Mouse (Mus musculus) cerebellum, adult 18-20 months (tissue): ENCODE measurements around the gene Cldn10.
"Not testable (repeated sequence)": the region's sequence is repeated elsewhere in the genome, so short reads cannot be mapped to it uniquely, and the experiment has no call there.

Source experiments
- DNase-seq, 2 experiments: peaks; one replicate each; pipeline ENCODE4 v3.0.0; 2021

Cldn10 gene

DNA sequence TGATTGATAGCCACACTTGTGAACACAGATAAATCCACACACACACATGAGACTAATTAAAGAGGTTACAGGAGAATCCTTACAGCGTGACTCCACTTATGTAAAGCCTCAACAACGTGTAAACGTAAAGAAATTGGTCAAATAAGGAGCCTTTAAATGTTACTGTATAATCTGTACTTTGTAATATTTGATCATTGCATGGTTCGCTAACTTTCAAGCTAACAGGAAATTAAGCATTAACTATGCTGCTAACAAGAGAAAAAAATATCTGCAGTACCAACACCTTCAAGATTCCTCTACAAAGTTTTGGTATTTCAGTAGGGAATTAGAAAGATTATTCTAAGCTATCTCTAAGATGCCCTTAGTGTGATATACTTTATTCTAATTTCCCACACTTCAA is at the start of gene Cldn10:
Gene Cldn10, plus strand, starts transcription at position 288 of the 400 bp plus-strand sequence.
- DNase-seq: no peak

DNA sequence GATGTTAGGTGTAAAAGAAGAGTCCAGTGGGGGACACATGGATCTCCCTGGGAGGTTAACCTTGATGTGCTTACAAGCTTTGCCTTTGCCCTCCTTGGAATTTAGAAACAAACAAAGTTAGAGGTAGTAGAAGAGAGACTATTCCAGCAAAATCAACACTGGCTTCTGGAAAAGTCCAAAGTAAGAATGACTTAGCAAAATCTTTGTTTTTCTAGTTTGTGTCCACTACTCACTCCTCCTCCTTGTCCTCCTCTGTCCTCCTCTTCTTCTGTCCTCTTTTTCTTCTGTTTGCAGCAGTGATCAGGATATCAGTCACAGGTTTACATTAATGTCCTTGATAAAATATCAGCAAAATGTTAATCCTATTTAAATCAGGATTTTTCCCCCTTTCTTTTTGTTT is 45.9 kb upstream of the Cldn10 start:
- DNase-seq: no peak

DNA sequence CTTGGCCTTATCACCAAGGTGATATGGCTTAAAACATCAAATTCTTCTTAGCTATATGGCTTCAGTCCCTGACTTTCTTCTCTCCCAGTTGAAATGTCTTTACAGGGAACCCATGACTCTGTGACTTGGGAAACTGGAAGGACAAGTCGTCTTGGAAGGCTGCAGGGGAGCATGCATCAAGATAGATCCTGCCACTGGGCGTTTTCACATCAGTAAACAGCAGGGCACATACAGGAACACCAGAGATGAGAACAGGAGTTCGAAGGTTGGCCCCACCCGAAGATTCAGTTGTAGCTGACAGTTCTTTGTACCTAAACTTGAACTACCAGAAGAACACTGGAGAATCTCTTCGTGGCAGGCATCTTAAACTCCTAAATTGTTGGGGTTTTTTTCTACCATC is 44.8 kb upstream of the Cldn10 start:
- DNase-seq: no peak

DNA sequence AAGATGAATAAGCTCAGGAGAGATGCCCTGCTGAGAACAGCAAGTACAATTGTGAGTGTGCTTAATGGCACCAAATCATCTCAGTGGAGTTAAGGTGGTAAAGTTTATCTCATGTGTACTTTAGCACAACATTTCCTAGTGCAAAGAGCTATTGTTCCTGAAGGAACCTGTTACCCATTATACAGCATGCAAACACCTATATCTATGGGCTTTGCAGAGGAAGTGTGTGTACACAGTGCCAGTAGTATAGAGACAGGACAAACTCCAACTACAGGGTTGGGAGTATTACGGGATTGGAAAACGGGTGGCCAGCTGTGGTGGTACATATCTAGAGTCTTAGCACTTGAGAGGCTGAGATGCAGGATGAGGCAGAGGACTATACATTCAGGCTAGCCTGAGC is 38.6 kb upstream of the Cldn10 start:
- no peak for DNase-seq

DNA sequence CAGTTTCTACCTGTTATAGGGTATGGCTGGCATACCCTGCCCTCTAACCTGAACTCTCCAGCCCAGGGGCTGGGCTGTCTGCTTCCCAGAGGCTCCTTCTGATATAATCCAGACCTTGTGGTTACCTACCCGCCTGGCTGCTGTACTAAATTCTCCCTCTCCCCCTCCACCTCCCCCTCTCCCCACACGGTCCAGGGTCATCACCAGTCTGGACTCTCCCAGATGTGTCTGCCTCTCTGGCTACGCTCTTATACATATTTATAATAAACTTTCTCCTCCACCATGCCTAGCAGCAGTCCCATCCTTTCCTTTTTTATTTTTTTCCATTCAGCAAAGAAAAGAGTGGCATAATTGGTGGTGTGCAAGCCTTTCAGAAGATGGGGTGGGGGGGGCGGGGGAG is 38.0 kb upstream of the Cldn10 start:
- DNase-seq: no peak

DNA sequence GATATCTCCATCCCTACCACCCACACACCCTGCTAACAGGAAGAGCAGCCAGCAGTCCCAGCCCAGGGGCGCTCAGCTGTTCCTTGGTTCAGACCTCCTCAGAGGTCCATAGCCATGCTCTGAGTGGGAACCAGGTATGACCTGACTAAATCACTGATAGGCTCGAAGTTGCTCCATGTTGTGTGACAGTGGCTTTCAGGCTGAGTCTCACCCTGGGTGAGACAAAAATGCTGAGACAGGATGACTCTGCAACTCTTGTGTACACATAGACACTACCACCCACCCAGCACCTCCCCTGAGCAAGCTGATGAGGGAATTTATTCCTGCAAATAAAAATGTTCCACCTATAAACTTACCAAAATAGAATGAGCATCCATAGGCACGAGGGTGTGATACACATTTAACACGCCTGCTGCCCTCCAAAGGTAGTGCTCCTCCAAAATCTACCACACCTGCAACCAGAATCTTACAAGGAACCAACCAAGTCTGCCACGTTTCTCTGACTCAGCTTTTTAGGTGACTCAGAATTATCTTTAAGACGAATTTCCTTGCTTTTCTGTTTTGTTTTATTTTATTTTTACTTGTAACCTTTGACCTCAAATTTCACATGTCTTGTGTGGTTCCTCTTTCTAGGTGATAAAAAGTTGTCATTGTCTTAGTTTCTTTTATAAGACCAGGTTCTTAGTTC is 37.1 kb upstream of the Cldn10 start:
- DNase-seq: no peak

DNA sequence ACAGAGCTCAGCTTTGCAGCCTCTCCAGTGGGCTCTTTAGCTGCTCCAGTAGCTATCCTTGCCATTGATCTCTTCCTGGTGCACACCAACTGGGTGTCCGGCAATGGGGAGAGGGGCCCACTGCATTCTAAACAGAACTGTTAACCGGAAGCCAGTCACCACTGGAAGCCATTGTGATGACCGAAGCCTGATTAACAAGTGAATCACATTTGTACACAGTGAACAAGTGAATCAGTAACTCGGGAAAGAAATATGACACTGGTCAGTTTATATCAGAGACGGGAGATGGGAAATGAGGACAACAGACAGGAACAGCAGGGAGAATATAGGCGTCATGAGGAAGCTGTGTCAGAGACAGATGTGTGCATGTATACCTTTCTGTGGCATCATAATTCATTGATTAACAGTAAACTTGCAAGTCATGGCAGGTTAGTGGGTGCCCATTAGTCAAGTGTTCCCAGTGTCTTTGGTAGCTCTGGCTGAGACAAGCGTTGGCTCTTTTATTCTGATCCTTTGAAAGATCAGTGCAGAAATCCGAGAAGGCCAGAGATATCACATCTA is 36.4 kb upstream of the Cldn10 start:
- DNase-seq: no peak

DNA sequence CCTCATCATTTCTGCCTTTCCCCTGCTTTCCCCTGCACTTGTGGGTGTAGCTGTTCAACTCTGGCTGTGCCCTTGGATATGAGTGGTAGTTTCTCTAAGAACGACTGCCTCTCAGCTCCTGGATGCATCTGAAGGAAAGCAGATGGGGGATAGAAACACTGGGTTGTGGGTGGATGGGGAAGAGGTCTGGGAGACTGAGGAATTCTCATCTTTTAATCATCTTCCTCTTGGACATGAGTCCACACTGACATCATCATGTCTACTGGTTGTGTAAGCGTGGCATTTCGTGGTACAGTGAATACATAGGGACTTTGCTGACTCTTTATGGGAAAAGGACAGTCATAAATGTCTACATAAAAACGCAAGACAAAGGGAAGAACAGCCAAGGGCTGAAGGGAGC is 31.7 kb upstream of the Cldn10 start:
- no peak for DNase-seq

DNA sequence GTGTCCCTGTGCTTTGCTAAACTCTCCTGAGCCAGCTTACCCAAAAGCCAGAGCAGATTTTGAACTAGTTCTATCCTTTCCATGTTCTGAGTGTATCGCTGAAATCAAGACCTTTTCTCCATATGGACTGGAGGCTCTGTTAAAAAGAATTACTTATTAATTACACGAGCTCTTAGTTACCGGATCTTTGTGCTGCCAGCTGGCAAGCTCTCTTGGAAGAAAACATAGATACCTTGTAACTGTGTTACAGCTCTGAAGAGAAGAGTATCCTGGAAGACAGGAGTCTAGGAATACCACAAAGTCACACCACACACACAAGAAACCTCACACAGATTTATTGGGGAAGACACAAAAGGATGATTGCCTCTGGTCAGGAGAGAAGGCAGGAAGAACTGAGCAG is 31.1 kb upstream of the Cldn10 start:
- no peak for DNase-seq

DNA sequence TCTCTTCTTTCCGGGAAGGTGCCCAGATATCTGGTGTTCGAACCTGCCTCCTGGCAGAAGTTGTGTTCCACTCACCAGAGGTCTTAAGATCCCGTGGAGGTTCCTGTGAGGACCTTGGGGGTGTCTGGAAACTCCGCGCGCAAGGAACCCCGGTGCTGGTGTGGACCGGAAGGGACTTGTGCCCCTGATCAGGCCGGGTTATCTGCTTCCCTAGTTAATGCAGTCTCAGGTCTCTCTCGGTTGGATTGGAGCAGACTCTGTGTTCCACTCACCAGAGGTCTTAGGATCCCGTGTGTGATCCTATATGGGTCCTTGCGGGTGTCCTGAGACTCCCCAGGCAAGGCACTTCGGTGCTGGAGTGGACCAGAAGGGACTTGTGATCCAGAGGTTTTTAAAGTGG is 24.3 kb upstream of the Cldn10 start:
- DNase-seq: not testable (repeated sequence)

DNA sequence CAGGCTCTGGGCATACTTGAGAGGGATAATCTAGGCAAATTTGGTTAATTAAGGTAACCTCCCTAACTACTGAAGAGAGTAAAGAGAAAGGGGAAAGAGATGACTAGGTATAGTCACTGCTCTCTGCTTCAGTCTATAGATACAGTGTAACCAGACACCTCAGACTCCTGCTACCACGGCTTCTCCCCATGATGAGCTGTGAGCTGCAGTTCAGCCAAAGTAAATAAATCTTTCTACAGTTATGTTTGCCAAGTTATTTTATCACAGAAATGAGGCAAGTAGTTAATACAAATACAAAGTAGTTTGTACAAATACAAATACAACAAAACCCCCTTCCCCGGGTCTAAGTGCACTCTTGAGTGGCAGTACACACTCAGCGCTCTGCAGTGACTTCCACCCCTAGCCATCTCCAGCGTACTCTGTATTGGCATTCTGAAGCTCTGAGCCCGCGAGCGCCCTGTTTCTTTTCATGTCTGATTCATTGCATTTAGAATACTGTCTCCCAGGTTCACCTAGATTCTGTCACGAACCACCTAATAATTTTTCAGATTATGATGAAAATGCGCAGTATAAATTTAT is 23.7 kb upstream of the Cldn10 start:
- DNase-seq: no peak

DNA sequence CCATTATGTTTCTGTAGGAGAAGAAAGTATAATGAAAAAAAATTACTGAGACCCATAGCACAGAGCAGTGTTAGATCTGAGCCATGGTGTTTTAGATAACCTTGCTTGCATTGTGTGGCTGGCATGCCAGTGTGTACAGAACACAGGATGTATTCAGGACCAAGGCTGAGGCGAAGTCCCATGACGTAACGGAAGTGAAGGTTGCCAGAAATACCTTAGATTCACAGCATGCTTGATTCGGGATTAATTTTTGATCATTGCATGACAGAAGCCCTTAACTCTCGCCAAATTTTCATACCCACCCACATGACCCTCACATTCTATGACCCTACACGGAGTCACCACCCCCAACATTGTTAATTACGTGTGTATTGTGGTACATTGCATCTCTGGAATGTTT is 22.4 kb upstream of the Cldn10 start:
- no peak for DNase-seq

DNA sequence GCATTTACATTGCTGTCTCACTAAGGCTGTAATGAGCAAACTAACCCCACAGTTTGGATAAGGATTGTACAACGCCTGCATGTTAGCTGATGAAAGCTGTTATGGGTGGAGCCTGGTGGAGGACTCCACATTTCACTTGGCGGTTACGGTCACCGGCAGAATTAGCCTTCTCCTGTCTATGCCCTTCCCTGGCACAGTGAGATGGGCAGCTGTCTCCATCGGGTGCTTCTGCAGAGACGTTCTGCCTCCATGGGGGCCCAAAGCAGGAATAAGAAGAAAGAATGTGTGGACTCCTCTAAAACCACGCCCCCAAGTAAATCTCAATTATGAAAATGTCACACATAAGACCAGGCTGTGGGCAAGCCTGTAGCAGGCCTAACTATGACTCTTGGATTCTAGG is 21.8 kb upstream of the Cldn10 start:
- DNase-seq: no peak

DNA sequence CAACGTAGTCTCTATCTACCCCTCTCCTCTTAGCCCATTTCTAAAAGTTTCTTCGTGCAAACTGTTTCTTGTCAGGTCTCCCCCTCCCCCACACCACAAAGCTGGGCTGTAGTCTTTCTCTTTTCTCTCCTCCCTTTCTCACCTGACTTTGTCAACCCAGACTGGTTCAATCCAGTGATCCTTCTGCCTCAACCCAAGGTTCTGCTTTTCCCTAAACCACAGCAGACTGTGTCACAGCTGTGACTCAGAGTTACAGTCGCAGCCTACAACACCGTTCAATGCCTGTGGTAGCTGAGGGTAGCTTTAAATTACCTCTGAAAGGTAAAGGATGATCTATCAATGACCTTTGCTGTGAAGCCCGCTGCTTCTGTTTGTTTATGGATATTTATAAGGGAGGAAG is 21.3 kb upstream of the Cldn10 start:
- no peak for DNase-seq

DNA sequence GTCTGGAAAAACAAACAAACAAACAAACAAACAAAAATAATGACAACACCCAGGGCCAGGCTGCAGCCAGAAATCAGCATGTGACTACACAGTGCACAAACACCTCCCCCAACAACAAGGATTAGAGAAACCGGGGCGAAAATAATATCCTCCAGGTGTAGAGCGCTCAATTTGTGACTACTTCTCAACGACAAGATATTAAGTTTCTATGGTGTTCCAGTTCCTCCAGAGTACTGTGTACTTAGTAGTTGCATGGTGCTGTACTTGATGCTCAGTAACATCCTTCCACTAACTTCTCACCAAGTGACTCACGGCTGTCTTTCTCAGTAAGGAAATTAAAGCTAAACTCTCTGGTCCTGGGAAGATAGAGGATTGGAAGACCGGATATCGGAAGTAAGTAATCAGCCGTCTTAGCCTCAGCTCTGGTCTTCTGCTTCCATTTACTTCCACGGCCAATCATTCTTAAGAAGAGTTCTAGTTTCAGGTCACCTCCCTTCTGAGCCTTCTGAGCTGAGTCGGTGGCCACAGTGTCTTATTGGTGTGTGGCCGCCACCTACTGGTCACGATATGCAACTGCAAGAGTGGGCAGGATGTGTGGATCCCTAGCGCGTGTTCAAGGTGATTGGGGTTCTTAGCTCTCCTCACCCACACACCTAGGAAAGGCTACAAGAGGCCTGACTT is 19.9 kb upstream of the Cldn10 start:
- peak; percentile 73 to 80 for DNase-seq

DNA sequence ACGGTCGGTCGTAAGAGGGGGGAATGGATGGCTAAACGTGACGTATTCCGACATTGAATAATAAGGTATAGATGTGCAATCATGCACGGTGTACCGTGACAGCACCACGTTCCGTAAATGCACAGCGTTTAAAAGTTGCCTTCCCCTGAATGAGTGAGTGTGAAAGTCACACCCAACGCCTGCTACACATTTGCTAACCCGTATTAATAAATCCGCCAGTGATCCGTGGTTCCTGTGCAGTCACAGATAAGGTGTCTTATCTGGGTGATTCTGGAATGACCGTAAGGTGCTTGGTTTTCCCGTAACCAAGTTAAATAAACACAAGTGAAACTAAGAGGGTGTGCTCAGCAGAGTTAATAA is 19.4 kb upstream of the Cldn10 start:
- DNase-seq: no peak

DNA sequence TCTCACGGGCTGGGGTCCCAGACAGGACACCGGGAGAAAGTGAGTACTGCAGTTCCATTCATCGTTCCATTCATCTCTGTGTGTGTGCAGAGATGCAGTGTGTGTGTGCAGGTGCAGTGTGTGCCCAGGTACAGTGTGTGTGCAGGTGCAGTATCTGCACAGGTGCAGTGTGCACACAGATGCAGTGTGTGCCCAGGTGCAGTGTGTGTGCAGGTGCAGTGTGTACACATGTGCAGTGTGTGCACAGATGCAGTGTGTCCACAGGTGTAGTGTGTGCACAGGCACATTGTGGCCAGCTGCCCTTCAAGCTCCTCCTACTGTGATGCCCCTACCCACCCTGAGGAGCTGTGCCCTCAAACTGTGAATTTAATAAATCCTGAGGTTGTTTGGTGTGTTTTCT is 14.0 kb upstream of the Cldn10 start:
- no peak for DNase-seq

DNA sequence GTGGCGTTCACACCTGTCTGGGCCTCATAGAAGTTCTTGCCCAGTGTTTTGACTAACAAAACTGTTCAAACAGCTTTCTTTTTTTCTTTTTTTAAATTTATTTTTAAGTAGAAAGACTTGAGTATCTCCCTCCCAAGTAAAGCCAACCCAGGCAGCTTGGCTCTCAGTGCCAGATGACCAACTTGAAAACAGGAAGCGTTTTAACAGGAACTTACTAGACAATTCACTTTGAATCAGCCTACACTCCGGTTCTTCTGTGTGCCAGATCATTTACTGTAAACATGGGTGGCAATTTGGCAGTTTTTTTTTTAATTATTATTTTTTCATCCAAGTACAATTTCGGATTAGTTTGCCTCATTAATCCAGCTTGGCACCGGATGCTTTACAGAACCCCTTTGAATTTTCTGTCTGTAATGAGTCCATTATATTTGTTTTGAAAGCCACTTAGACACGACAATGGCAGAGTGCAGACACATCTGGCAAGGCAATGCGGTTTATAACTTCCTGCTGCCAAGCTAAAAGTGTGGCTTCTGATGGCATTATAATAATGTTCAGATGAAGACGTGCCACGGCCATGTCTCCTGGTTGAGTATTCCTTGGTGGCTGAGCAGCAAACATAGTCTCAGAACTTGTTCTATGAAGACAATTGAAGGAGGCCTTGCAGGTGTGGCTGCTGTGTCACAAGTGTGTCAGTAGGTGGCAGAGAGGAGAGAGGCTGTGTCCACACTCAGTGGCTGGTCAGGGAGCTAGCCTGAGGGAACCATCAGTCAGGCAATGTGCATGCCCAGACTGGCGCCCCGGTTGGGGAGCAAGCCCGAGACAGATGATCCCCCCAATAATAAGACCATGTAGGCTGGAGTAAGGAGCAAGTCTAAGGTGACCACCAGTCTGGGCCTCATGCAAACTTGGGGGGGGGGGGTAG is 12.9 kb upstream of the Cldn10 start:
- DNase-seq: no peak

DNA sequence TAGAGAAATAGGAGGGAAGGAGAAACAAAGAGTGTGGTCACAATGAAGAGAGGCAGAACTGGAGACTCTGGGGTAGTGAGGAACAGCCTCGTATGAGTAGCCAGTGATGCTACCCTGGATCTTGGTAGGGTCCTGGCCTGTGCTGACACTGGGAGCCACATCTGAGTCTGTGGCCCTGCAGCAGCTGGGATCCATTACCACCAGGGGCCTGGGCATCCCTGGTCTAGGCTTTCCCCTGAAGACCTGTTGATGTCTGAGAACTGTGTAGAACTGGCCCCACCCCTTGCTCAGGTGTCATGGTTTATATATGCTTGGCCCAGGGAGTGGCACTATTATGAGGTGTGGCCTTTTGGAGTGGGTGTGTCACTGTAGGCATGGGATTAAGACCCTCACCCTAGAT is 12.2 kb upstream of the Cldn10 start:
- no peak for DNase-seq

DNA sequence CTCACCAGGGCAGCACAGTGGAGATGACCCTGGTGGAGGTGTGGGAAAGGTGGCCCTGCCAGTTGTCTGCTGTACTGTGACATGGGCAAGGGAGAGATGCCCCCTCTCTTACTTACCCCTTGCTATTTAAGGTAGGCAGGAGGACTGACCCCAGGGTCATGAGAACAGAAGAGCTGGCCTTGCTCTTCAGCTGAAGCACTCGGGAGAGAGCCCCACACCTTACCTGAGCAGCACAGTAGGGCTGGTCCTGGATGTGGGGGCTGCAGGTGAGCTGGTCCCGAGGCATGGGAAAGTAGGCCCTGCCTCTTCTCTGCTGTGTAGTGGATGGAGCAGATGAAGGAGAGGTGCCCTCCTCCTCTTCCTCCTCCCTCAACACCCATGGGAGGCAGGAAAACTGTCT is 11.3 kb upstream of the Cldn10 start:
- DNase-seq: no peak

DNA sequence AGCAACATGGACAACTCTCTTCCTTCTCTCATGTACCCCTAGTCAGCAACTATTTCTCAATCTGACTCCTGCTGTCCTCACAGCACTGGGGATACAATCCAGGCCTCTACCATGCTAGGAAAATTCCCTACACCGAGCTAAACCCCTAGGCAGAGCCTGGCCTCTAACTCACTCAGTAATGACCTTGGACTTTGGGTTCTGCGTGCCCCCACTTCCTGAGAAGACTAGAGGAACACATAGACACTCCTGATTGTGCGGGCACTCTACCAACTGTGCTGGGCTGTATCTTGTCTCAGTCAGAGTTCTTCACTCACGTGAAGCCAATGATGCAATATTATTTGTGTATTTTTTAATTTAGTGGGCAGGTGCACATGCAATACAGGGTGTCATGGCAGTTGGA is 10.2 kb upstream of the Cldn10 start:
- DNase-seq: no peak

DNA sequence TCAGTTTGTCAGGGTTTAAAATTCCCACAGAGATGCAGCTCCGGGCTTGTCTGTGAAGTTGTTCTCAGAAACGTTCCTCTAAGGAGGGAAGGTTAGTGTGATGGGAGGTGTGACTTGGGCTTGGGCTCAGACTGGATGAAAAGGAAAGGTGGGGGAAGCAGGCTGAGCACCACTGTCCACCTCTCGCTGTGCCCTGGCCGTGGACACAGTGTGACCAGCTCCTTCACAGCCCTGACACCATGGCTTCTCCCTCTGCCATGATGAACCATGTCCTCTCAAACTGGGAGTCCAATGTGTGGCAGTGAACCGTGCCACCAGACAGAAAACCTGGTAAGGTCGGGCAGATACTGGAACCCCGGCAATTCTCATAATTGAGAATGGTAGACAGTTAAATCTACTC is 6.1 kb upstream of the Cldn10 start:
- no peak for DNase-seq

DNA sequence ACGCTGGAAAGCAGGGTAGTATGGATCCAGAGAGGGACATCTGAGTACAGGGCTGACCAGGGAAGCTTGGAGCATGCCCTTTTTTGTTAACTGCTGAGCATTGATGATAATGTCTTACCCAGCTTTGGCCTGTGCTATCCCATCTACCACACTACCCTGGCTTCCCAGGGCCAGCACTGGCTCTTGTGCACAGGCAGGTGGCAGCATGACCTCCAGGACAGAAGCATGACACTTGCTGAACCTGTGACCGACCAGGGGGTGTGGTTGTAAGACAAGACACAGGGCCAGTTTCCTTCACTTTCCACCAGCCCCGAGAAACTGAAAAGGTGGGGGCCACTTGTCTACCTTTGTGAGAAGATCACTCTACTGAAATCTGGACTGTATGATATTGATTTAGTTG is 5.5 kb upstream of the Cldn10 start:
- no peak for DNase-seq
